Mouse (Mus musculus): Measurements from ENCODE around the gene Mfsd4b5. TPM values are rescaled to one million over a fixed set of nuclear protein-coding genes. Genes with fewer than 3 reads are reported as not detected.
A peak's percentile ranks its signal among the peaks of the same experiment; 100 is the strongest.

Mfsd4b5 gene
- 0.16 TPM in 1 of 2 replicates, not detected in the other for polyA plus RNA-seq (2014; fragmentation: Nextera tagmentation; extraction: Ambion mirVana)

GRCm38 (mm10) chr10:39986466-39986865, at the start of gene Mfsd4b5:
Gene Mfsd4b5 (minus strand): TSS chr10:39986646.
- Histone ChIP-seq H3K27ac (ENCODE audit: low read depth, low read length) (no peak within 1 kb of the TSS), H3K4me2 (ENCODE audit: low read depth, low read length) (no peak within 1 kb of the TSS), H3K4me3 (ENCODE audit: low read depth, low read length) (no peak within 1 kb of the TSS), H3K4me1 (ENCODE audit: control insufficient read depth, insufficient read depth, low read length) (no peaks in the 10 kb centered on the region), H3K9me3 (ENCODE audit: control insufficient read depth, low read length) (no peaks in the 10 kb centered on the region), H3K36me3 (ENCODE audit: control insufficient read depth, insufficient read depth, low read length) (no peaks in the 10 kb centered on the region), H3K27me3 (ENCODE audit: control insufficient read depth, insufficient read depth, low read length) (no peaks in the 10 kb centered on the region), H3K9ac (replicated peaks; ENCODE audit: low read depth, low read length) (no peak within 1 kb of the TSS)
- 93% methylated on average over 12 of the region's 12 CpGs for WGBS
- no peak for ATAC-seq (ENCODE audit: low read depth)

- Histone ChIP-seq H3K4me3 (ENCODE audit: low read depth, low read length) (no peak overlapping the region), H3K9me3 (ENCODE audit: control insufficient read depth, low read length) (no peaks in the 10 kb centered on the region), H3K4me2 (ENCODE audit: low read depth, low read length) (no peak overlapping the region), H3K9ac (replicated peaks; ENCODE audit: low read depth, low read length) (no peak overlapping the region), H3K4me1 (ENCODE audit: control insufficient read depth, insufficient read depth, low read length) (no peaks in the 10 kb centered on the region), H3K27me3 (ENCODE audit: control insufficient read depth, insufficient read depth, low read length) (no peaks in the 10 kb centered on the region), H3K36me3 (ENCODE audit: control insufficient read depth, insufficient read depth, low read length) (no peaks in the 10 kb centered on the region), H3K27ac (ENCODE audit: low read depth, low read length) (no peak overlapping the region)
- WGBS, result 96% methylated on average over 6 of the region's 6 CpGs
- ATAC-seq (ENCODE audit: low read depth), result no peak
These were observed 48.5 kb upstream of the Mfsd4b5 start for GRCm38 (mm10) chr10:40034956-40035355.

GRCm38 (mm10) chr10:40032897-40033296, 46.5 kb upstream of the Mfsd4b5 start:
- Histone ChIP-seq H3K4me1 (ENCODE audit: control insufficient read depth, insufficient read depth, low read length) (no peaks in the 10 kb centered on the region), H3K27ac (ENCODE audit: low read depth, low read length) (no peak overlapping the region), H3K27me3 (ENCODE audit: control insufficient read depth, insufficient read depth, low read length) (no peaks in the 10 kb centered on the region), H3K4me2 (ENCODE audit: low read depth, low read length) (no peak overlapping the region), H3K9ac (replicated peaks; ENCODE audit: low read depth, low read length) (no peak overlapping the region), H3K9me3 (ENCODE audit: control insufficient read depth, low read length) (no peaks in the 10 kb centered on the region), H3K4me3 (ENCODE audit: low read depth, low read length) (no peak overlapping the region), H3K36me3 (ENCODE audit: control insufficient read depth, insufficient read depth, low read length) (no peaks in the 10 kb centered on the region)
- ATAC-seq (ENCODE audit: low read depth), result no peak
- WGBS, result 86% methylated on average over 2 of the region's 2 CpGs

- no peak overlapping the region for H3K9ac ChIP-seq (replicated peaks; ENCODE audit: low read depth, low read length)
- H3K9me3 ChIP-seq (ENCODE audit: control insufficient read depth, low read length), result no peaks in the 10 kb centered on the region
- no peak overlapping the region for H3K4me3 ChIP-seq (ENCODE audit: low read depth, low read length)
- no peaks in the 10 kb centered on the region for H3K27me3 ChIP-seq (ENCODE audit: control insufficient read depth, insufficient read depth, low read length)
- no peaks in the 10 kb centered on the region for H3K4me1 ChIP-seq (ENCODE audit: control insufficient read depth, insufficient read depth, low read length)
- ATAC-seq (ENCODE audit: low read depth), result no peak
- H3K27ac ChIP-seq (ENCODE audit: low read depth, low read length), result no peak overlapping the region
- WGBS, result 95% methylated on average over 6 of the region's 6 CpGs
- H3K4me2 ChIP-seq (ENCODE audit: low read depth, low read length), result no peak overlapping the region
- H3K36me3 ChIP-seq (ENCODE audit: control insufficient read depth, insufficient read depth, low read length), result no peaks in the 10 kb centered on the region
These were observed 44.3 kb upstream of the Mfsd4b5 start for GRCm38 (mm10) chr10:40030716-40031115.

- no peak overlapping the region for H3K4me2 ChIP-seq (ENCODE audit: low read depth, low read length)
- 87% methylated on average over 2 of the region's 2 CpGs for WGBS
- no peaks in the 10 kb centered on the region for H3K9me3 ChIP-seq (ENCODE audit: control insufficient read depth, low read length)
- ATAC-seq (ENCODE audit: low read depth), result no peak
- no peak overlapping the region for H3K4me3 ChIP-seq (ENCODE audit: low read depth, low read length)
- H3K27ac ChIP-seq (ENCODE audit: low read depth, low read length), result no peak overlapping the region
- no peaks in the 10 kb centered on the region for H3K36me3 ChIP-seq (ENCODE audit: control insufficient read depth, insufficient read depth, low read length)
- no peaks in the 10 kb centered on the region for H3K27me3 ChIP-seq (ENCODE audit: control insufficient read depth, insufficient read depth, low read length)
- peaks cover 4% of the 10 kb centered on the region; the same call in 1 of the 2 replicates for H3K4me1 ChIP-seq (ENCODE audit: control insufficient read depth, insufficient read depth, low read length)
- H3K9ac ChIP-seq (replicated peaks; ENCODE audit: low read depth, low read length), result no peak overlapping the region
These were observed 43.2 kb upstream of the Mfsd4b5 start for GRCm38 (mm10) chr10:40029610-40030009.

- Histone ChIP-seq H3K27me3 (ENCODE audit: control insufficient read depth, insufficient read depth, low read length) (no peaks in the 10 kb centered on the region), H3K4me1 (ENCODE audit: control insufficient read depth, insufficient read depth, low read length) (peaks cover 7% of the 10 kb centered on the region; the same call in 1 of the 2 replicates), H3K36me3 (ENCODE audit: control insufficient read depth, insufficient read depth, low read length) (no peaks in the 10 kb centered on the region), H3K27ac (ENCODE audit: low read depth, low read length) (no peak overlapping the region), H3K9me3 (ENCODE audit: control insufficient read depth, low read length) (no peaks in the 10 kb centered on the region), H3K4me2 (ENCODE audit: low read depth, low read length) (no peak overlapping the region), H3K9ac (replicated peaks; ENCODE audit: low read depth, low read length) (no peak overlapping the region), H3K4me3 (ENCODE audit: low read depth, low read length) (no peak overlapping the region)
- WGBS, result 87% methylated on average over 8 of the region's 8 CpGs
- ATAC-seq (ENCODE audit: low read depth), result no peak
These were observed 41.6 kb upstream of the Mfsd4b5 start for GRCm38 (mm10) chr10:40028091-40028490.

- H3K9me3 ChIP-seq (ENCODE audit: control insufficient read depth, low read length), result no peaks in the 10 kb centered on the region
- no peak overlapping the region for H3K9ac ChIP-seq (replicated peaks; ENCODE audit: low read depth, low read length)
- no peak overlapping the region for H3K4me3 ChIP-seq (ENCODE audit: low read depth, low read length)
- WGBS, result 94% methylated on average over 5 of the region's 5 CpGs
- no peak overlapping the region for H3K27ac ChIP-seq (ENCODE audit: low read depth, low read length)
- no peak overlapping the region for H3K4me2 ChIP-seq (ENCODE audit: low read depth, low read length)
- no peak for ATAC-seq (ENCODE audit: low read depth)
- peaks cover 7% of the 10 kb centered on the region; the same call in 1 of the 2 replicates for H3K4me1 ChIP-seq (ENCODE audit: control insufficient read depth, insufficient read depth, low read length)
- H3K36me3 ChIP-seq (ENCODE audit: control insufficient read depth, insufficient read depth, low read length), result no peaks in the 10 kb centered on the region
- no peaks in the 10 kb centered on the region for H3K27me3 ChIP-seq (ENCODE audit: control insufficient read depth, insufficient read depth, low read length)
These were observed 40.1 kb upstream of the Mfsd4b5 start for GRCm38 (mm10) chr10:40026546-40026945.

GRCm38 (mm10) chr10:40025560-40025959, 39.1 kb upstream of the Mfsd4b5 start:
- Histone ChIP-seq H3K4me3 (ENCODE audit: low read depth, low read length) (peak overlapping the region; percentile 67), H3K4me2 (ENCODE audit: low read depth, low read length) (peak overlapping the region; percentile 80), H3K9me3 (ENCODE audit: control insufficient read depth, low read length) (no peaks in the 10 kb centered on the region), H3K9ac (replicated peaks; ENCODE audit: low read depth, low read length) (0 out of 2 replicates have a peak overlapping the region, but pooled peaks have one; percentile 76), H3K27me3 (ENCODE audit: control insufficient read depth, insufficient read depth, low read length) (no peaks in the 10 kb centered on the region), H3K27ac (ENCODE audit: low read depth, low read length) (no peak overlapping the region), H3K4me1 (ENCODE audit: control insufficient read depth, insufficient read depth, low read length) (peaks cover 7% of the 10 kb centered on the region; the same call in 1 of the 2 replicates), H3K36me3 (ENCODE audit: control insufficient read depth, insufficient read depth, low read length) (no peaks in the 10 kb centered on the region)
- 69% methylated on average over 8 of the region's 8 CpGs for WGBS
- no peak for ATAC-seq (ENCODE audit: low read depth)

- ATAC-seq (ENCODE audit: low read depth), result peak; percentile 98
- Histone ChIP-seq H3K9me3 (ENCODE audit: control insufficient read depth, low read length) (no peaks in the 10 kb centered on the region), H3K27me3 (ENCODE audit: control insufficient read depth, insufficient read depth, low read length) (no peaks in the 10 kb centered on the region), H3K27ac (ENCODE audit: low read depth, low read length) (peak within 1 kb of the TSS; percentile 71), H3K9ac (replicated peaks; ENCODE audit: low read depth, low read length) (peak within 1 kb of the TSS; percentile 76), H3K4me1 (ENCODE audit: control insufficient read depth, insufficient read depth, low read length) (peaks cover 7% of the 10 kb centered on the region; the same call in 1 of the 2 replicates), H3K4me3 (ENCODE audit: low read depth, low read length) (peak within 1 kb of the TSS; percentile 67), H3K36me3 (ENCODE audit: control insufficient read depth, insufficient read depth, low read length) (no peaks in the 10 kb centered on the region), H3K4me2 (ENCODE audit: low read depth, low read length) (peak within 1 kb of the TSS; percentile 80)
- WGBS, result under 1% methylated on average over 46 of the region's 46 CpGs
These were observed 38.3 kb upstream of the Mfsd4b5 start, which contains the start of gene Mfsd4b1 for GRCm38 (mm10) chr10:40024554-40025428. Gene Mfsd4b1 (minus strand): TSS chr10:40025268.
